Mouse (Mus musculus) olfactory bulb, adult 2 months (tissue): ENCODE data around the gene Ttll5. TPM values are rescaled to one million over a fixed set of nuclear protein-coding genes. Genes with fewer than 3 reads are reported as not detected.

Experiments
- H3K27ac ChIP-seq: fragments of 200-500 bp; 2 replicates; pipeline ENCODE4 v1.5.1; 2012; ENCODE audit warnings: low read depth, low read length; ENCODE audit not compliant: insufficient read depth
- H3K4me1 ChIP-seq: fragments of 200-500 bp; 2 replicates; pipeline ENCODE4 v1.6.1; 2012; ENCODE audit warnings: low read length; ENCODE audit not compliant: control insufficient read depth, insufficient read depth
- H3K4me3 ChIP-seq: fragments of 200-500 bp; 2 replicates; pipeline ENCODE4 v1.5.1; 2012; ENCODE audit warnings: mild to moderate bottlenecking, low read depth, low read length, moderate library complexity; ENCODE audit not compliant: insufficient read depth
- CTCF ChIP-seq: fragments of 200-500 bp; IDR thresholded peaks from 2 replicates; pipeline ENCODE4 v1.5.1; 2012; ENCODE audit warnings: low read depth, mild to moderate bottlenecking, low read length, moderate library complexity; ENCODE audit not compliant: insufficient read depth
- POLR2A ChIP-seq: fragments of 200-500 bp; IDR thresholded peaks from 2 replicates; pipeline ENCODE4 v1.6.1; 2012; ENCODE audit warnings: mild to moderate bottlenecking, low read depth, low read length, moderate library complexity; ENCODE audit not compliant: insufficient read depth
- WGBS: fragments of 180-500 bp; shearing (Covaris S2); methylation state at CpG from one replicate; pipeline ENCODE4 v1.1.7; 2018; 5-methylcytosine and 5-hydroxymethylcytosine counted together
- polyA plus RNA-seq: library from polyadenylated mRNA; stranded (reverse); fragments of >200 nt; gene quantifications from 2 replicates; pipeline ENCODE4 v1.2.4, GENCODE M21; 2012; ENCODE audit warnings: low replicate concordance; ENCODE audit not compliant: missing spikeins, insufficient read depth, insufficient read length

Ttll5 gene
- polyA plus RNA-seq, 1 experiment: not detected

GRCm38 (mm10) chr12:86036368-86037166 lies 212.1 kb downstream of the Ttll5 start:
- peaks cover 11% of the 10 kb centered on the region for H3K4me1 ChIP-seq
- H3K4me3 ChIP-seq: no peak overlapping the region
- TF ChIP-seq CTCF (no peak), POLR2A (no peak)
- no peak overlapping the region for H3K27ac ChIP-seq
- WGBS: 79% methylated on average over 9 of the region's 9 CpGs

- Histone ChIP-seq H3K27ac (no peak overlapping the region), H3K4me1 (peaks cover 11% of the 10 kb centered on the region), H3K4me3 (no peak overlapping the region)
- TF ChIP-seq POLR2A: no peak
- TF ChIP-seq CTCF: no peak
- WGBS: 56% methylated on average over 12 of the region's 12 CpGs
Measured at GRCm38 (mm10) chr12:86037235-86037921, 212.9 kb downstream of the Ttll5 start.

- Histone ChIP-seq H3K27ac (no peak overlapping the region), H3K4me1 (peaks cover 11% of the 10 kb centered on the region), H3K4me3 (no peak overlapping the region)
- 83% methylated on average over 5 of the region's 5 CpGs for WGBS
- TF ChIP-seq POLR2A: no peak
- no peak for TF ChIP-seq CTCF
Measured at GRCm38 (mm10) chr12:86039078-86039477, 214.6 kb downstream of the Ttll5 start.

GRCm38 (mm10) chr12:86039751-86040150 lies 215.3 kb downstream of the Ttll5 start:
- peaks cover 11% of the 10 kb centered on the region for H3K4me1 ChIP-seq
- TF ChIP-seq CTCF (no peak), POLR2A (no peak)
- H3K27ac ChIP-seq: no peak overlapping the region
- no peak overlapping the region for H3K4me3 ChIP-seq
- WGBS: 90% methylated on average over 6 of the region's 6 CpGs

GRCm38 (mm10) chr12:86046141-86046540 lies 221.7 kb downstream of the Ttll5 start:
- no peak overlapping the region for H3K27ac ChIP-seq
- 66% methylated on average over 5 of the region's 5 CpGs for WGBS
- H3K4me3 ChIP-seq: no peak overlapping the region
- H3K4me1 ChIP-seq: 0 out of 2 replicates have a peak, but pooled peaks cover 2% of the 10 kb centered on the region
- TF ChIP-seq POLR2A (no peak), CTCF (no peak)

GRCm38 (mm10) chr12:86046776-86047175 lies 222.3 kb downstream of the Ttll5 start:
- Histone ChIP-seq H3K4me1 (0 out of 2 replicates have a peak, but pooled peaks cover 2% of the 10 kb centered on the region), H3K27ac (no peak overlapping the region), H3K4me3 (no peak overlapping the region)
- TF ChIP-seq CTCF: no peak
- TF ChIP-seq POLR2A: no peak
- 100% methylated on average over 2 of the region's 2 CpGs for WGBS

- H3K4me3 ChIP-seq: no peak overlapping the region
- H3K4me1 ChIP-seq: 0 out of 2 replicates have a peak, but pooled peaks cover 2% of the 10 kb centered on the region
- TF ChIP-seq CTCF: no peak
- no peak for TF ChIP-seq POLR2A
- WGBS: 90% methylated on average over 8 of the region's 8 CpGs
- H3K27ac ChIP-seq: no peak overlapping the region
Measured at GRCm38 (mm10) chr12:86047376-86047775, 222.9 kb downstream of the Ttll5 start.

- TF ChIP-seq CTCF (no peak), POLR2A (no peak)
- Histone ChIP-seq H3K4me1 (0 out of 2 replicates have a peak, but pooled peaks cover 2% of the 10 kb centered on the region), H3K27ac (no peak overlapping the region), H3K4me3 (no peak overlapping the region)
- 71% methylated on average over 6 of the region's 6 CpGs for WGBS
Measured at GRCm38 (mm10) chr12:86049813-86050212, 225.4 kb downstream of the Ttll5 start.

GRCm38 (mm10) chr12:86051477-86051876 lies 227.0 kb downstream of the Ttll5 start:
- WGBS: 96% methylated on average over 5 of the region's 5 CpGs
- TF ChIP-seq POLR2A (no peak), CTCF (no peak)
- H3K27ac ChIP-seq: no peak overlapping the region
- 0 out of 2 replicates have a peak, but pooled peaks cover 2% of the 10 kb centered on the region for H3K4me1 ChIP-seq
- H3K4me3 ChIP-seq: no peak overlapping the region
